Mouse (Mus musculus) hindbrain, embryonic 15.5 days (tissue): ENCODE results near the gene Mta2. TPM values are rescaled to one million over a fixed set of nuclear protein-coding genes. Genes with fewer than 3 reads are reported as not detected.

Experiments used
- ATAC-seq: fragments of 200-750 bp; cut with Nextera tagmentation; 2 replicates; pipeline ENCODE4 v1.8.0; 2017; ENCODE audit warnings: low read depth, moderate number of reproducible peaks, moderate TSS enrichment; ENCODE audit not compliant: low FRiP score
- H3K27ac ChIP-seq: fragments of 300-500 bp; sonication (generic); replicated peaks from 2 replicates; pipeline ENCODE4 v1.5.1; 2015; ENCODE audit warnings: mild to moderate bottlenecking, inconsistent platforms
- H3K27me3 ChIP-seq: fragments of 300-500 bp; sonication (generic); 2 replicates; pipeline ENCODE4 v1.6.1; 2015; ENCODE audit warnings: control low read depth, inconsistent platforms
- H3K36me3 ChIP-seq: fragments of 300-500 bp; sonication (generic); 2 replicates; pipeline ENCODE4 v1.6.1; 2015; ENCODE audit warnings: control low read depth, inconsistent platforms
- H3K4me1 ChIP-seq: fragments of 300-500 bp; sonication (generic); replicated peaks from 2 replicates; pipeline ENCODE4 v1.6.1; 2015; ENCODE audit warnings: control low read depth, inconsistent platforms
- H3K4me2 ChIP-seq: fragments of 300-500 bp; sonication (generic); 2 replicates; pipeline ENCODE4 v1.6.1; 2015; ENCODE audit warnings: moderate library complexity, mild to moderate bottlenecking, inconsistent platforms
- H3K4me3 ChIP-seq: fragments of 300-500 bp; sonication (generic); 2 replicates; pipeline ENCODE4 v1.5.1; 2015; ENCODE audit warnings: mild to moderate bottlenecking, inconsistent platforms
- H3K9ac ChIP-seq: fragments of 300-500 bp; sonication (generic); 2 replicates; pipeline ENCODE4 v1.6.1; 2015; ENCODE audit warnings: inconsistent platforms
- H3K9me3 ChIP-seq: fragments of 300-500 bp; sonication (generic); 2 replicates; pipeline ENCODE4 v1.6.1; 2016; ENCODE audit warnings: control low read depth, inconsistent platforms
- WGBS: fragments of 180-500 bp; shearing (Covaris S2); methylation state at CpG from one replicate; pipeline ENCODE4 v1.1.7; 2015; 5-methylcytosine and 5-hydroxymethylcytosine counted together
- polyA plus RNA-seq: library from polyadenylated mRNA; unstranded; fragments of >200 nt; fragmentation: Nextera tagmentation; extraction: Ambion mirVana; gene quantifications from 2 replicates; pipeline ENCODE4 v1.2.1, GENCODE M21; 2015

The Mta2 gene
- polyA plus RNA-seq, 1 experiment from 2014 or later = 109 TPM

- Histone ChIP-seq H3K27ac (no peak overlapping the region), H3K4me3 (no peak overlapping the region), H3K36me3 (peaks cover 78% of the 10 kb centered on the region), H3K27me3 (no peaks in the 10 kb centered on the region), H3K9ac (no peak overlapping the region), H3K4me2 (no peak overlapping the region), H3K4me1 (no peaks in the 10 kb centered on the region), H3K9me3 (no peaks in the 10 kb centered on the region)
- WGBS = 97% methylated on average over 3 of the region's 3 CpGs
- ATAC-seq = no peak
These were observed 27.5 kb upstream of the Mta2 start for GRCm38 (mm10) chr19:8914212-8914611.

DNA sequence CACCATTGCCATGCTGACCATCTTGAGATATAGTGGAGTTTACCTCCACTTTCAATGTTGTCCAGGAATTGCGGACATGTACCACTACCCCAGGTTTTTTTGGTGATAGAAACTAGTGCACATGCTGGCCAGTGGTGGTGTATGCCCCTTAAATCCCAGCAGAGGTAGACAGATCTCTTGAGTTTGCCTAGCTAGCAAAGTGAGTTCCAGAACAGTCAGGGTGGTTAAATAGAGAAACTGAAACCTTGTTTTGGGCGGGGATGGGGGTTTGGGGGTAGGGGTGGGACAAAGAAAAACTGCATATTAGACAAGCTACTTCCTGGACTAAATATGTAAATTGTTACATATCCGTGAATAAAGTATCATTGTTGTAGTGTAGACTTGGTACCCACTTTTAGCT, 22.7 kb upstream of the Mta2 start:
- Histone ChIP-seq H3K9me3 (no peaks in the 10 kb centered on the region), H3K4me2 (no peak overlapping the region), H3K4me1 (peaks cover 21% of the 10 kb centered on the region), H3K27ac (no peak overlapping the region), H3K27me3 (no peaks in the 10 kb centered on the region), H3K9ac (no peak overlapping the region), H3K4me3 (no peak overlapping the region), H3K36me3 (peaks cover 30% of the 10 kb centered on the region)
- ATAC-seq = no peak
- 96% methylated on average over 3 of the region's 3 CpGs for WGBS

DNA sequence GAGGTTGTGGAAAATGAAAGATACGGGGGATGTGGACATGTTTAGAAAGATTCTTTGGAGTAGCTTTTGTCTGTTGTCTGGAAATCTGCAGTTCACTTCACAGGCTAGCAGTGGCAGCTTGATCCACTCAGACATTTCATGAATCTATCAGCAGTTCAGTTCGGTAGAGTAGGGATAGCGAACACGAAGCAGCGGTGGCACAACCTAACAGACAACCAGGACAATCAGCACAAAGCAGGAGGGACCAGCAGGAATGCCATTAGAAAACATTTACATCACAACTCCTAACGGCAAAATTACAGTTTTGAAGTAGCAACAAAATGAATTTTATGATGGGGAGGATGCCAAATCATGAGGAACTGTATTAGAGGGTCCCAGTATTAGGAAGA, 22.0 kb upstream of the Mta2 start:
- H3K36me3 ChIP-seq = peaks cover 24% of the 10 kb centered on the region
- H3K4me1 ChIP-seq = peaks cover 21% of the 10 kb centered on the region
- peak overlapping the region; percentile 82 for H3K9ac ChIP-seq
- peak overlapping the region; percentile 93 for H3K27ac ChIP-seq
- H3K4me3 ChIP-seq = peak overlapping the region; percentile 99
- 75% methylated on average over 6 of the region's 6 CpGs for WGBS
- no peak for ATAC-seq
- peak overlapping the region; percentile 83 for H3K4me2 ChIP-seq
- no peaks in the 10 kb centered on the region for H3K27me3 ChIP-seq
- H3K9me3 ChIP-seq = no peaks in the 10 kb centered on the region

DNA sequence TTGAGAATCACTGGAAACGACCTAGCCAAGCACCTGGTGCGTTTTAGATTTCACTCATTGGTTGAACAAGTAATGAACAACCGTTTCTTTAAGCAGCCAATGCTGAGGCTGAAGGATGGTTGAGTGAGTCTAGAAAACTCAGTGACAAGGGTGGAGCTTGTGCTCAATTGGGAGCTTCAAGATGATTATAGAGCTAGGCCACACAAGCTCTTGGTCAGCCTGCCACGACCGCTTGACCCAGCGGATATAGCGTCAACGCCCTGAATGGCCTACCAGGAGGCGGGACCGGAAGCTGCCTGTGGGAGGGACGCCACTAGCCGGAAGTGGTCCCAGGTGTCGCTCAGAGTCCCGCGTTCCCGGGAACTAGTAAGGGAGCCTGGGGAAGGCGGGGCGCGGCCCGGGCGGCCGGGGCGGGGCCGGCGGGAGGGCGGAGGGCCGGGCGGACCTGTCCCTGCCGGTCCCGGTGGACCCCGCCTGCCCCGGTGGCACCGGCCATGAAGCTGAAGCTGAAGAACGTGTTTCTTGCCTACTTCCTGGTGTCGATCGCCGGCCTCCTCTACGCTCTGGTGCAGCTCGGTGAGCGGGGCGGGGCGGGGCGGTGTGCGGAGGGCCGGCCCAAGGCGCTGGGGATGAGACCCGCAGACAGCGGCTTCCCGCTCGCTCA, 21.5 kb upstream of the Mta2 start, which contains the start of gene B3gat3:
B3gat3 (plus strand) TSS at position 302 of the 664 bp plus-strand sequence.
- Histone ChIP-seq H3K4me2 (peak within 1 kb of the TSS; percentile 83), H3K4me3 (peak within 1 kb of the TSS; percentile 99), H3K36me3 (peaks cover 18% of the 10 kb centered on the region), H3K4me1 (peaks cover 21% of the 10 kb centered on the region), H3K9me3 (no peaks in the 10 kb centered on the region), H3K27ac (peak within 1 kb of the TSS; percentile 93), H3K27me3 (no peaks in the 10 kb centered on the region), H3K9ac (peak within 1 kb of the TSS; percentile 82)
- 2% methylated on average over 43 of the region's 50 CpGs for WGBS
- peak; percentile 98 for ATAC-seq

GRCm38 (mm10) chr19:8920836-8921291, 20.8 kb upstream of the Mta2 start:
- Histone ChIP-seq H3K27me3 (no peaks in the 10 kb centered on the region), H3K9ac (peak overlapping the region; percentile 82), H3K4me2 (peak overlapping the region; percentile 83), H3K4me3 (peak overlapping the region; percentile 99), H3K4me1 (peaks cover 21% of the 10 kb centered on the region), H3K9me3 (no peaks in the 10 kb centered on the region), H3K36me3 (peaks cover 15% of the 10 kb centered on the region), H3K27ac (peak overlapping the region; percentile 93)
- no peak for ATAC-seq
- WGBS = 2% methylated on average over 6 of the region's 6 CpGs

DNA sequence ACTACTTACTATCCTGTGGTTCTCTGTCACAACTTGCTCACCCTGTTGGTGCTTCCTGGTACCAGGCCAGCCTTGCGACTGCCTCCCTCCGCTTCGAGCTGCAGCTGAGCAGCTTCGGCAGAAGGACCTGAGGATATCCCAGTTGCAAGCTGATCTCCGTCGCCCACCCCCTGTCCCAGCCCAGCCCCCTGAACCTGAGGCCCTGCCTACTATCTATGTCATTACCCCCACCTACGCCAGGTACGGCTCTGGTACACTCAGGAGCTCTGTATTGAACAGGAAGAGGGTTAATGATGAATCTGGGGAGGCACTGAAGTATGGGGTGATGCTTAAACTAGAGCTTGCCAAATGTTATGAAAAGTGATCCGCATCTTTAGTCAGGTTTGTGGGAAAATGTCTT, 19.9 kb upstream of the Mta2 start:
- Histone ChIP-seq H3K27me3 (no peaks in the 10 kb centered on the region), H3K9me3 (no peaks in the 10 kb centered on the region), H3K4me1 (peaks cover 21% of the 10 kb centered on the region), H3K4me3 (peak overlapping the region; percentile 99; the same call in 1 of the 2 replicates), H3K27ac (no peak overlapping the region), H3K4me2 (peak overlapping the region; percentile 83), H3K36me3 (peaks cover 10% of the 10 kb centered on the region), H3K9ac (no peak overlapping the region)
- 86% methylated on average over 9 of the region's 9 CpGs for WGBS
- ATAC-seq = no peak

- no peaks in the 10 kb centered on the region; the same call in 1 of the 2 replicates for H3K27me3 ChIP-seq
- H3K4me3 ChIP-seq = no peak overlapping the region
- WGBS = 90% methylated on average over 2 of the region's 2 CpGs
- peaks cover 23% of the 10 kb centered on the region for H3K4me1 ChIP-seq
- peaks cover 19% of the 10 kb centered on the region for H3K36me3 ChIP-seq
- no peak for ATAC-seq
- no peak overlapping the region for H3K9ac ChIP-seq
- no peaks in the 10 kb centered on the region for H3K9me3 ChIP-seq
- H3K4me2 ChIP-seq = no peak overlapping the region
- no peak overlapping the region for H3K27ac ChIP-seq
These were observed 14.9 kb upstream of the Mta2 start for GRCm38 (mm10) chr19:8926766-8927165.

GRCm38 (mm10) chr19:8927891-8928525, 13.7 kb upstream of the Mta2 start:
- Histone ChIP-seq H3K4me2 (no peak overlapping the region), H3K9me3 (no peaks in the 10 kb centered on the region), H3K4me1 (peaks cover 20% of the 10 kb centered on the region), H3K4me3 (no peak overlapping the region), H3K9ac (no peak overlapping the region), H3K36me3 (peaks cover 19% of the 10 kb centered on the region), H3K27ac (no peak overlapping the region), H3K27me3 (no peaks in the 10 kb centered on the region; the same call in 1 of the 2 replicates)
- WGBS = 90% methylated on average over 12 of the region's 12 CpGs
- ATAC-seq = no peak

- peak overlapping the region; percentile 57 for H3K4me3 ChIP-seq
- H3K9me3 ChIP-seq = no peaks in the 10 kb centered on the region
- H3K9ac ChIP-seq = peak overlapping the region; percentile 53
- H3K4me2 ChIP-seq = peak overlapping the region; percentile 78
- peak; percentile 40 for ATAC-seq
- peaks cover 18% of the 10 kb centered on the region for H3K4me1 ChIP-seq
- 17% methylated on average over 16 of the region's 16 CpGs for WGBS
- no peaks in the 10 kb centered on the region; the same call in 1 of the 2 replicates for H3K27me3 ChIP-seq
- peaks cover 19% of the 10 kb centered on the region for H3K36me3 ChIP-seq
- H3K27ac ChIP-seq = peak overlapping the region; percentile 61; the same call in 1 of the 2 replicates
These were observed 12.9 kb upstream of the Mta2 start for GRCm38 (mm10) chr19:8928689-8929223.

DNA sequence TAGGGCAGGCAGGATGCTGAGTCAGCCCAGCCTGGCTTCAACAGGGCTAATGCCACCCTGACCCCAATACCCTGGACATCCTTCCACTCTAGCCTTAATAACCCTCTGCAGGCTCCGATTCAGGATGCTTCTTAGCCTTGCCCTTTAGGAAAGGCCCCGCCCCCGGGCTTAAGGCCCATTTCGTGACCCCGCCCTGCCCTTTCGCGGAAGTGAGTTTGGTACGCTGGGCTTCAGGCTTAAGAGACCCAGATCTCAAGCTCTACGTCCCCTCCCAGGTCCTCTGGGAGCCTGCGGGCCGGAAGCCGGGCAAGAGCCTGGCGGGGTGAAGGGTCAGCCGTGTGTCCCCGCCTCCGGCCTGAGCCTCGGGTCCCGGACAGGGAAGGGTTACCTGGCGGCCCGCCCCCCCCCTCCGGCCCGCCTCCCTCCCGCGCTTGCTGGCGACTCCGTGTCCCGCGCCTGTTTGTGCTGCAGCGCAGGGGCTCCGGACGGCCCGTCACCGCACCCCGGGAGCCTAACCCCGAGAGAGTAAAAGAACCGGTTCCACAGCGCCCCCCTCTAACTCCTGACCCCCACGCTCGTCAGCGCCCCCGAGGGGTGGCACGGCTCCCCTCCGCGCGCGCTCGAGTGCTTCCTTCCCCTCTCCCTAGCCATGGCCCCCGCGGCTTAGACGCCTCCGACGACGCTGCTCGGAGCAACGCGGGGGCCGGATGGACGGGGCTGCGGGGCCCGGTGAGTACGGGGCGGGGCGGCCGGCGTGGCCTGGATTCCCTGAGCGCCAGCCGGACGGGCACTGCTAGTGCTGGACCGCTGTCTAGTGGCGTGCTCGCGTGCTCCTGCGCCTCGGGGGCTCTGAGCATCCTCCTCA, 12.2 kb upstream of the Mta2 start, which contains the start of the genes Rom1 and Eml3:
Rom1 (minus strand) TSS at position 133 of the 865 bp plus-strand sequence.
Eml3 (plus strand) TSS at position 329 of the 865 bp plus-strand sequence.
- peak within 1 kb of the TSS; percentile 57 for H3K4me3 ChIP-seq
- peak; percentile 70 for ATAC-seq
- peak within 1 kb of the TSS; percentile 61; the same call in 1 of the 2 replicates for H3K27ac ChIP-seq
- peaks cover 19% of the 10 kb centered on the region for H3K36me3 ChIP-seq
- peak within 1 kb of the TSS; percentile 53 for H3K9ac ChIP-seq
- peak within 1 kb of the TSS; percentile 78 for H3K4me2 ChIP-seq
- peaks cover 18% of the 10 kb centered on the region for H3K4me1 ChIP-seq
- H3K9me3 ChIP-seq = no peaks in the 10 kb centered on the region
- no peaks in the 10 kb centered on the region; the same call in 1 of the 2 replicates for H3K27me3 ChIP-seq
- WGBS = under 1% methylated on average over 59 of the region's 74 CpGs

DNA sequence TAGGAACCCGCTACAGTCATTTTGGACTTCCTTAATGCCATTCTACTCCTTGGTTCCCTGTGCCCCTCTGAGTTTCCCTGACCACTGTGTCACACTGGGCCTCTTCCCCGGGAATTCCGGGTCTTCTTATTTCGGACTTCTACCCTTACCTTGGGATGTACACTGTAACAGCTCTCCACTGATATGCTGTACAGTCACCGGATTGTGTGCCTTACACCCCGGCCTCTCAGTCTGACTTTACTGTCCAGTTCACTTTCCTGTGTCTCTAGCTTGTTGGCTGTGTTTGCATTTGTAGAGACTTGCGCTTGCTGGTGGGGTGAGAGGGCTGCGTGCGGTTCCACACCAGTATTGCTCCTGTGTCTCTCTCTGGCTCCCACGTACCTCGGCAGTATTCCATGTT, 11.6 kb upstream of the Mta2 start:
- peaks cover 18% of the 10 kb centered on the region for H3K4me1 ChIP-seq
- H3K9me3 ChIP-seq = no peaks in the 10 kb centered on the region
- 0 out of 2 replicates have a peak, but pooled peaks have one; percentile 1 for ATAC-seq
- H3K27me3 ChIP-seq = no peaks in the 10 kb centered on the region; the same call in 1 of the 2 replicates
- H3K27ac ChIP-seq = 0 out of 2 replicates have a peak overlapping the region, but pooled peaks have one; percentile 61
- WGBS = 19% methylated on average over 11 of the region's 11 CpGs
- H3K9ac ChIP-seq = peak overlapping the region; percentile 53
- H3K36me3 ChIP-seq = peaks cover 19% of the 10 kb centered on the region
- peak overlapping the region; percentile 57 for H3K4me3 ChIP-seq
- H3K4me2 ChIP-seq = peak overlapping the region; percentile 78
